Mouse (Mus musculus) layer of hippocampus, postnatal 25 days (tissue): Measurements from ENCODE around the gene Pole2. TPM values are rescaled to one million over a fixed set of nuclear protein-coding genes. Genes with fewer than 3 reads are reported as not detected.

Experiments used
- DNase-seq, 2 experiments: peaks; one replicate each; pipeline ENCODE4 v3.0.0; 2022; ENCODE audit warnings: mixed read lengths in 2 of 2, low spot score in 1 of 2; ENCODE audit errors: extremely low spot score in 1 of 2
- total RNA-seq, 2 experiments: library from RNA; stranded (reverse); gene quantifications; 2 replicates each; pipeline ENCODE4 v1.2.3; 2021

Gene Pole2
- total RNA-seq, 2 experiments from 2014 or later, result 0.27 to 1.4 TPM

DNA sequence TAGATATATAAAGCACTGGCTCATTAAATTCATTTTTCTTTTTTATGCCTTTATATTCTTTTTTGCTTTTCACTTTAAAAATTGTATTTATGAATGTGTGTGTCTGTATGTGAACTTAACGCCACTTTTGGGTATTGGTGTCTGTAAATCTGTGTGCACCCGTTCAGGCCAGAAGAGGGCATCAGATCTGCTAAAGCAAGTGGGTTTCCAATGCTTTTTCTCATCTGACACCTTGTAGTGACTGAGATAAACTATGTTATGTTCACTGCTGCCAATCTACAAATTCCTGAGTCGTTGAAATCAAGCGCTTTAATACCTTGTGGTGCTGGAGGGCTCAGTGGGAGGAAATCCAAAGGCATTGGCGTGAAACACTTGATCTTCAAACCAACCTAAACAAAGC lies 16.9 kb downstream of the Pole2 start:
- DNase-seq, result no peak

GRCm38 (mm10) chr12:69210056-69210979 lies 17.7 kb downstream of the Pole2 start:
- no peak for DNase-seq

- no peak for DNase-seq
These were observed 19.5 kb downstream of the Pole2 start for GRCm38 (mm10) chr12:69208520-69208919.

- DNase-seq, result no peak
These were observed 20.1 kb downstream of the Pole2 start for GRCm38 (mm10) chr12:69207926-69208325.

DNA sequence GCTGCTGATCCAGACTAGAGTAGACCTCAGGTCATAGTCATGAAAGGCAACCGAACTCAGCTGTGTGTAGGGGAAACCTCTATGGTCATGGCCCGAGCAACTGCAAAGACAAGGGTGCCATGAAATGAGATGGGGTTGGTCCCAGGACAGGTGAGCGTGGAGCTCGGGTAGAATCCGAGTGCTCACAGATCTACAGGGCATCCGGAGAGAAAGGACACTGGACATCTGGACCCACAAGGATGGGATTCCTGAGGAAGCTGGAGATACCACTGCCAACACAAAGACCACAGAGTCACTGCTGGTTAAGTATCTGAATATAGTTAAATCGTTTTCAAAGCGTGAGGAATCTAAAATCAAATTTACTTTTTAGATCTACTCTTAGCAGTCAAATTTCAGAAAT lies 20.6 kb downstream of the Pole2 start:
- DNase-seq, result no peak

- no peak for DNase-seq
These were observed 23.8 kb downstream of the Pole2 start, which contains the start of gene Gm49384 for GRCm38 (mm10) chr12:69204052-69204833. TSS of gene Gm49384 (minus strand) at chr12:69204267.

GRCm38 (mm10) chr12:69198985-69199384 lies 29.0 kb downstream of the Pole2 start:
- DNase-seq, result no peak

DNA sequence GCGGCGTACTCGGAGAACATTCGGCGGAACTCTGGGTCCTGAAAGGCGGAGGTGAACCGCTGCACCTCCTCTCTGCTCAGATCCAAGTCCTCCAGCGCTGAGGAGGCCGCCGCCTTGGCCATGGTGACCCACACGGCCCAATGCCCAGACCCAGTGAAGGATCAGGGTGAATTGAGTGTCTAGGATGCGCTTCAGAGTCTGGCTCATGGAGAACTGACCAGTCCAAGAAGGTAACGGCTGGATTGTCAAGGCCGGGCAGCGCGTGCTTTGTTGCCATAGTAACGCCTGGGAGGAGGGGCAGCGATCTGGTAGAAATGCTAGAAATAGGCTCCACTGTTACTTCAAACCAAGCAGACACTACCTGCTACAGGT lies 29.8 kb downstream of the Pole2 start, which contains the start of gene Dnaaf2:
Gene Dnaaf2, minus strand, starts transcription at position 266 of the 372 bp plus-strand sequence.
- peak in 1 of 2 experiments; percentile 47 for DNase-seq

- DNase-seq, result peak; percentile 42 to 65
These were observed 30.4 kb downstream of the Pole2 start for GRCm38 (mm10) chr12:69197378-69198163.

- peak in 1 of 2 experiments; percentile 55 for DNase-seq
These were observed 31.3 kb downstream of the Pole2 start, which contains the start of gene Gm49383 for GRCm38 (mm10) chr12:69196444-69197377. TSS of gene Gm49383 (minus strand) at chr12:69197104.

DNA sequence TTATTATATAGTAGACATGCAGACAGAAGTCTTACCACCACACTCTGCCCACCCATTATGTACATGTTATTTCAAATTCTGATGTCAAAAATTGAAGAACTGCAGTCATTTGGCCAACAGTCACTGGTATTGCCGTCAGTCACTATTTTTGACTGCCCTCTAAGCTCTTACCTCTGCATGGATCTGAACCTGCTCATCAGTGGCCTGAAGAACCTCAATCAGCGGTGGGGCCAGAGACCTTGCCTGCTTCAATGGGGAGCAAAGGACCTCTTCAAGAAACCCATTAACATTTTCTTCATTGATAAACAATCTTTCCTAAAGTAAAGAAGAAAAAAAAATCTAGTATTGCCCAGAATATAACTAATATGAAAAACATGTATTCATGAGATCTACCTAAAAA lies 35.4 kb downstream of the Pole2 start:
- DNase-seq, result no peak

GRCm38 (mm10) chr12:69191396-69191795 lies 36.6 kb downstream of the Pole2 start:
- no peak for DNase-seq

- no peak for DNase-seq
These were observed 37.5 kb downstream of the Pole2 start for GRCm38 (mm10) chr12:69190522-69190921.

DNA sequence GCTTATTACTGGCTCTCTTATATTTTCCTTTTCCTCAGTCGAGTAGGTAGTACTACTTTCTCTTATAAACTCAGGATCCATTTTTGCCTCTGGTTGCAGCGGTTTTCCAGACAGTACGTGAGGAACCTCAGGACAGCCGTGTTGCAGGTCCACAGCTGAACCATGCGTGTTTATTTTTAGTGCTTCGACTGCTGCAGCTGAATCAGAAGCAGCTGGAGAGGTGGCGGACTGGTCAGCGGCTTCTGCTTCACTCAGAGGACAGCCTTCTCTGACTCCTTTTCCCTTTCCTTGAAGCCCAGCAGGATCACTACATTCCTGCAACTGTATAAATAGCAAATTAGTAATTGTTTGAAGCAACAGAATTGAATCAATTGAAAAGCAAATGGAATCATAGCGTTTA lies 37.9 kb downstream of the Pole2 start:
- DNase-seq, result no peak

DNA sequence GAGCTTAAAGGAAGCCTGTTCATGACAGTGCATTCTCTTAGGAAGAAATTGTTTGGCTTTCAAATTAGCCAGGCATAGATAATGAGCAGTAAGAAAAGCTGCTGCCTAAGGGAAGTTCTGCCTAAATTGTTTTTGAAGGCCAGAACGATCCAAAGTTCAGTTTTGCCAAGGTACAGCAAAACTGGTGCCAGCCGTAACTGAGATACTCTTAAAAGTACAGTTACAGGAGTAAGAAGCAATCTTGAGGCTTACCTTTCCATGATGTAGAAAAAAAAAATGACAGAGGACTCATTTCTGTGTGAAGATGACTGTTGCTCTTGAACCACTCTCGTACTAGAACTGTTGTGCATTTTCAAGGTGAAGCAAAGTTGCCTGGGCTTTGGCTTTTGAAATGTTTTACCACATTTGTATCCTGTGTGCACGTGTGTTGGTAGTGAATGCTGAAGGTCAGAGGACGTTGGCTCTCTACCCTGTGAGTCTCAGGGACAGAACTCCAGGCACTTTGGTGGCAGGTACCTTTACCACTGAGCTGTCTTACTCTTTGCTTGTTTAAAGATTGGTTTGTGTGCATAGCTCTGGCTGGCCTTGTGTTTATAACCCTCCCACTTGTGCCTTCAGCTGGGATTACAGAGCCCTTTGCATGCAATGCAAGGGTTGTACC lies 41.1 kb downstream of the Pole2 start:
- no peak for DNase-seq

DNA sequence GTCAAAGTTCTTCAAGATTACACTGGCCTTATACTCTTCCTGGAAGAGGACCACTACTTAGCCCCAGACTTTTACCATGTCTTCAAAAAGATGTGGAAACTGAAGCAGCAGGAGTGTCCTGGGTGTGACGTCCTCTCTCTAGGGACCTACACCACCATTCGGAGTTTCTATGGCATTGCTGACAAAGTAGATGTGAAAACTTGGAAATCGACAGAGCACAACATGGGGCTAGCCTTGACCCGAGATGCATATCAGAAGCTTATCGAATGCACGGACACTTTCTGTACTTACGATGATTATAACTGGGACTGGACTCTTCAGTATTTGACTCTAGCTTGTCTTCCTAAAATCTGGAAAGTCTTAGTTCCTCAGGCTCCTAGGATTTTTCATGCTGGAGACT lies 42.6 kb downstream of the Pole2 start:
- DNase-seq, result no peak

DNA sequence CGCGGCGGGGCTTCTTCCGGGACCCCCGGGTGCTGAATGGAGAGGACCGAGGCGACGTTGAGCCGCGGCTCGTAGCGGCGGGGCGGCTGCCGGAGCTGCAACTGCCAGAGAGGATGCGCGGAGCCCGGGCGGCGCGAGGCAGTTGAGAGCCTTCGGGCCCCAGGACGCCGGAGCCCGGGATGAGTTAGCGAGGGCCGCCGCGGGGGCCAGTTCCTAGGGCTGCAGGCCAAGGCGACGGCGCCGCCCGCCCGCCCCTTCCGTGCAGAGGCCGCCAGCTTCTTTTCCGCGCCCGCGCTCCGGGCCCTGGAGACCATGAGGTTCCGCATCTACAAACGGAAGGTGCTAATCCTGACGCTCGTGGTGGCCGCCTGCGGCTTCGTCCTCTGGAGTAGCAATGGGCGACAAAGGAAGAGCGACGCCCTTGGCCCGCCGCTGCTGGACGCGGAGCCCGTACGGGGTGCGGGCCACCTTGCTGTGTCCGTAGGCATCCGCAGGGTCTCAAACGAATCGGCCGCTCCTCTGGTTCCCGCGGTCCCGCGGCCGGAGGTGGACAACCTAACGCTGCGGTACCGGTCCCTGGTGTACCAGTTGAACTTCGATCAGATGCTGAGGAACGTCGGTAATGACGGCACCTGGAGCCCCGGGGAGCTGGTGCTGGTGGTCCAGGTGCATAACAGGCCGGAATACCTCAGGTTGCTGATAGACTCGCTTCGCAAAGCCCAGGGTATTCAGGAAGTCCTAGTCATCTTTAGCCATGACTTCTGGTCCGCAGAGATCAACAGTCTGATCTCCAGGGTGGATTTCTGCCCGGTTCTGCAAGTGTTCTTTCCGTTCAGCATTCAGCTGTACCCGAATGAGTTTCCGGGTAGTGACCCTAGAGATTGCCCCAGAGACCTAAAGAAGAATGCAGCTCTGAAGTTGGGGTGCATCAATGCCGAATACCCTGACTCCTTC lies 43.4 kb downstream of the Pole2 start:
- DNase-seq, result peak in 1 of 2 experiments; percentile 20
